Comparison of ENCODE assay signal across 14 mouse cellular contexts in the genomic region with DNA sequence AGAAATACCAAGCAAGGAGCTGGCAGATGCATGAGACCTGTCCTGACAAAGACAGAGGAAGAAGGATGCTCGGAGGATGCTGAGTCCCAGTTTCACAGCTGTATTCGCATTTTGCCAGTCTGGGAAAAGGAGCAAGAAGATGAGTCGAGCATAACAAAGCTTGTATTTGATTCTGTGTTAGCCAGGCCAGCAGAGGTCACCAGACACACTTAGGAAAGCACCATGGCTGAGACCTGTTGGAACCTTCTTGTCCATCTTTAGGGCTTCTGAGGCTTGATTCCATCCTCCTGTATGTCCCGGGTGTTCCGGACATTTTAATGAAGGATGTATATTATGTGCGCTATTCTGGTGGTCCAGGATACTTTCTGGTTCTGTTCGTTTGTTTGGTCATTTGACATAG. TPM values are rescaled to one million over a fixed set of nuclear protein-coding genes. Genes with fewer than 3 reads are reported as not detected.
DNase-seq lines count a peak whose midpoint lies in the region; ATAC-seq lines count a peak whose summit lies in the region.
"Had no signal": no experiment of that assay in that cellular context is flagged by ENCODE, and none has a peak within 500 bp of the region (broad histone marks: within the 10 kb centered on the region; RNA-seq: fewer than 3 reads in every experiment).

No protein-coding gene starts in this region.

- H3K4me1 ChIP-seq in kidney, embryonic 14.5 days (ENCODE audit: control insufficient read depth, insufficient read depth, low read length), result no peaks in the 10 kb centered on the region
- H3K4me1 ChIP-seq: neural tube, embryonic 15.5 days had no signal

- peak; percentile 20 for DNase-seq in adrenal gland, postnatal 10 days
- no peak for DNase-seq in adrenal gland, adult 18-20 months (ENCODE audit: low spot score in 2 of 2)
- peak; percentile 45 for DNase-seq in kidney, adult 9 months
- DNase-seq in thymus, postnatal 25 days, result peak; percentile 33
- no peak for DNase-seq in thymus, adult 18-20 months
- peak; percentile 12 for DNase-seq in naive thymus-derived CD4-positive, alpha-beta T cell, adult 2 months (ENCODE audit: low read depth)
- no peak for DNase-seq in retina, postnatal 1 day
- DNase-seq: cerebellum, postnatal 36 days; midbrain, embryonic 14.5 days had no signal

- H3K36me3 ChIP-seq in kidney, embryonic 14.5 days (ENCODE audit: control insufficient read depth, insufficient read depth, low read length), result no peaks in the 10 kb centered on the region
- H3K36me3 ChIP-seq: neural tube, embryonic 15.5 days had no signal

- no peaks in the 10 kb centered on the region for H3K27me3 ChIP-seq in kidney, embryonic 14.5 days (ENCODE audit: control insufficient read depth, insufficient read depth, low read length)
- H3K27me3 ChIP-seq: neural tube, embryonic 15.5 days had no signal

- H3K4me3 ChIP-seq in kidney, embryonic 14.5 days (ENCODE audit: low read length), result no peak overlapping the region
- H3K4me3 ChIP-seq: neural tube, embryonic 15.5 days had no signal

- 80% methylated on average over 7 of the region's 7 CpGs for WGBS in kidney, embryonic 14.5 days

- H3K4me2 ChIP-seq in kidney, embryonic 14.5 days (replicated peaks; ENCODE audit: low read depth, low read length), result no peak overlapping the region
- H3K4me2 ChIP-seq: hindbrain, embryonic 14.5 days; neural tube, embryonic 15.5 days had no signal

- no peak overlapping the region for H3K27ac ChIP-seq in kidney, embryonic 14.5 days (ENCODE audit: low read depth, low read length)
- H3K27ac ChIP-seq: hindbrain, embryonic 14.5 days; neural tube, embryonic 15.5 days had no signal

- no peak overlapping the region for H3K9ac ChIP-seq in kidney, embryonic 14.5 days (ENCODE audit: low read depth, low read length)
- H3K9ac ChIP-seq: hindbrain, embryonic 14.5 days; neural tube, embryonic 15.5 days had no signal

- ATAC-seq in kidney, embryonic 14.5 days (ENCODE audit: low FRiP score, low TSS enrichment), result no peak

- no peaks in the 10 kb centered on the region for H3K9me3 ChIP-seq in kidney, embryonic 14.5 days (ENCODE audit: control insufficient read depth, low read length)
- H3K9me3 ChIP-seq: neural tube, embryonic 15.5 days had no signal

RNA-seq across cellular contexts. Expression of a gene that starts 4.3 kb away (rescaled TPM):
- total RNA-seq in adrenal gland, postnatal 10 days (2021), result 10 to 100 TPM in 1 of 2 experiments, 1 to 10 TPM in 1; 9.9 to 42.7 TPM
- total RNA-seq in adrenal gland, adult 18-20 months (2021), result 10 to 100 TPM; 11.9 to 25.7 TPM
- polyA plus RNA-seq in kidney, embryonic 14.5 days (2014; fragmentation: Nextera tagmentation; extraction: Ambion mirVana), result not detected in 2 replicates
- polyA plus RNA-seq: limb, embryonic 14.5 days; midbrain, embryonic 14.5 days; neural tube, embryonic 15.5 days; small intestine, adult 2 months had no signal

RNA-seq across cellular contexts. Expression of a gene that starts 30.5 kb away (rescaled TPM):
- total RNA-seq in adrenal gland, postnatal 10 days (2021), result 100 to 1,000 TPM; 483 to 579 TPM
- total RNA-seq in adrenal gland, adult 18-20 months (2021), result 100 to 1,000 TPM; 208 to 422 TPM
- 578 and 592 TPM in 2 replicates for polyA plus RNA-seq in kidney, embryonic 14.5 days (2014; fragmentation: Nextera tagmentation; extraction: Ambion mirVana)

Comparison
In these comparisons a context has a peak if more than half of its experiments do, and no peak if none do; other contexts are left out.
1. DNase-seq: peak in adrenal gland, postnatal 10 days (single experiment), kidney, adult 9 months (single experiment), thymus, postnatal 25 days (single experiment) and naive thymus-derived CD4-positive, alpha-beta T cell, adult 2 months (single experiment); none in adrenal gland, adult 18-20 months (0 of 2), thymus, adult 18-20 months (0 of 2) and retina, postnatal 1 day (single experiment).